Mouse (Mus musculus) cerebellum, adult 9-10 months (tissue): Measurements from ENCODE around the gene Coro6.
A peak's percentile ranks its signal among the peaks of the same experiment; 100 is the strongest.

Experiments
- DNase-seq: peaks from one replicate; pipeline ENCODE4 v3.0.0; 2022

Gene Coro6

DNA sequence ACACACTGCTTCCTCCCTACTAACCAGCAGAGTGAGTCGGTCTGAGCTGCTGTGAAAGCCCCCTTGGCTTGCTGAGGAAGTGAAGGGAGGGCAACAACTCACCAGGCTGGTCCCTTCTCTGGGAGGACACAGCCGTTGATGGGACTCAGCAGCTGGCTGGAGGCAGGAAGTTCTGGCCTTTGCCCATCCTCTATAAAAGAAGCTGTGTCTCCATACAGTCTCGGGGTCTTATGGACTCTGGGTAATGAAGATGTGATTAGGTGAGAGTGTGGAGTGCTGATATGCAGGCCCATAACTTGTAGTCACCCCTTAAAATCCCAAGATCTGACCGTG, 32.1 kb downstream of the Coro6 start:
- DNase-seq, result no peak

DNA sequence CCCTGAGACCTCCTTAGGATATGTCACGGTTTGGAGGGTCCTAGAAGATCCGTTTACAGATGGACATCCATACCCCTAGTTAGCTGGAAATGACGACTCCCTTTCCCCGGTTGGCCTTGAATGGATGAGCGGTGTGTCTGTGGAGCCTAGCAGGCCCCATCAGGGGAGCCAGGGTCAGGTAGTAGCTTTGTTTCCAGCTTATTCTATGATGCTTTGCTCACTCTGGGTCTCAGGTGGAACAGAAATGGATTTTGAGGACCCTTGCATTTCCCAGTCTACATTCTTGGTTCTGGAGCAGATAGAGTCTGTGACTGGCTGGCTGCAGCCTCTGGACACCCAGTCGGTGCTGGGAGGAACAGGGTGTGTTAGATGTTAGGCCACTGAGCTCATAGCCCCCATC, 32.6 kb downstream of the Coro6 start:
- peak; percentile 52 for DNase-seq

DNA sequence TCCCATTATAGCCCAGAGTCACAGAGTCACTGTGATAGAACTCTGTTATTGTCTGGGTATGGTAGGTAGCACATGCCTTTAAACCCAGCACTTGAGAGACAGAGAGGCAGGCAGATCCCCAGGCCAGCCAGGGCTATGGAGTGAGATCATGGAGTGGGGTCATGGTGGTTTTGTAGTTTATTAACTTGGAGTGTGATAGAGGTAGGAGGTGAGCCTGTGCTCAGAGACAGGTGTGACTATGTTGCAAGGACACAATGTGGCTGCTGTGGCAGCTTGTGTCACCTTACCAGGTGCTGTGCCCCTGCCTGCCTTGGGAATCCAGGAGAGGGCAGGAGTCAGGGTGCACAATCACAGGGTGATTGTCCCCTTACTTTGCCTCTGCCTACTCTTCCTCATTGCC, 33.3 kb downstream of the Coro6 start:
- peak; percentile 43 for DNase-seq

DNA sequence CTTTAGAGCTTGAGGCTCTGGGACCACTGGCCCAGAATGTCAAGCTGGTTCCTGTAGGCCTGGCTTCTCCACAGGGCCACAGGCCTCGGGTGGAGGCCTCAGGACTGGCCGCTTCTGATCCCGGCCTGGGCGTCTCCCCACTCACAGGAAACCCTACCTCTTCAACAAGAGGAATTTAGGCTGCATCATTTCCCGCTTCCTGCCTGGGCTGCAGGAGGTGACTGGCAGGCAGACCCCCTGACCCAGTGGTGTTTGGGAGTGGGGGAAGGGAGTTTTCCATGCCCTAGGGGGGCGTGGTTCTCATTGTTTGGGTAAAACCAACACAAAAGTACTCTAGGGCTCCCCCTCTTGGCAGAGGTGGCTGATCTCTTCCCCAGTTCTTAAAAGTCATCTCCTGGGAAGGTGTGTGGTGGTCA, 35.1 kb downstream of the Coro6 start:
- DNase-seq, result peak; percentile 77

DNA sequence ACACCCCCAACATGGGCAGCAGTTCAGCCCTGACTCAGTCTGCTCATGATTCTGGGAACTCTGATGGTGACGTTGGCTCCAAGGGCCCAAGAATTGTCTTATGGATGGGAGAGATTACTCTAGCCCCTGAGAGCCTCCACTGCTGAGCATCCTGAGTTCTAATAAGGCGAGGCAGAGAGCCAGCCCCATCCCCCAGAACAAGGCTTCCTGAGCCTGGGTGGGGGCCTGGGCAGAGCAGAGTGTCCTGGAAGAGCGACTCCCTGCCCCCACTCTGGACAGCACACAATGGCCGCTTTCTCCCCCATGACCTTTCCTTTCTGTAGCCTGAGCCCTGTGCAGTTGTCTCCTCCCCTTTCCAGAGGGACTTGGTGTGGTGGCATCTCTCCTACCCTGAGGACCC, 35.6 kb downstream of the Coro6 start:
- DNase-seq, result no peak

DNA sequence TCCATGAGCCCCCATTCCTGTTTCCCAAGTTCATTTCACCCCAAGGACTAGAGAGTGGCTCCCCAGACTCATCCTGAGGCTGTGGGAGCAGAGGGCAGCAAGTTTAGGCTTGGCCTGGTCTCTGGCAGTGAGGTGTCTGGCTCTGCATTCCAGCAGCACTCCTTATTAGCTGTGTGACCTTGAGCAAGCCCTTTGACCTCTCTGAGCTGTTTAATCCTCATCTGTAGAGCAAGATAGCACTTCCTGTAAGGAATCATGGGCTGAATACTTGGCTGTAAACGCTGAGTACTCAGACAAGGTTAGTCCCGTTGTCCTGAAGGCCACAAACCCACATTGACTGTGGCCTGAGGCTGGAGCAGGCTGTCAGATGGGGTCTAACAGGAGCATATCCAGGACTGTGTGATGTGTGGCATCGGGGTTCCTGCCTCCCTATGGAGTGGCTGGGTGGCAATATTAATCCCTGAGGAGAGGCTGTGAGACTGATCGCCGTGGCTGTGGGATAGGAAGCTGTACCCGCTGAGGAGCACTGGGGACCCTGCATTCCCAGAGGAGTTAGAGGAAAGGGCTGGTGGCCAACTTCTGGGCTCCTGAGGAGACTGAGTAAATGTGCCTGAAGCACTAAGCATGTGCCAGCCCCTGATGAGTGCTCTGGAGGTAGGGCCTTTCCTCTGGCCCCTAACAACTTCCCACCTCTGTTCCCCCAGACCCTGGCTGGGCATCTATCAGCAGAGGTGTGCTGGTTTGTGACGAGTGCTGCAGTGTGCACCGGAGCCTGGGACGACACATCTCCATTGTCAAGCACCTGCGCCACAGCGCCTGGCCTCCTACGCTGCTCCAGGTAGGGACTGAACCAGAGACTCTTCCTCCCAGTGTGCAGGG, 36.3 kb downstream of the Coro6 start:
- peak; percentile 59 for DNase-seq

DNA sequence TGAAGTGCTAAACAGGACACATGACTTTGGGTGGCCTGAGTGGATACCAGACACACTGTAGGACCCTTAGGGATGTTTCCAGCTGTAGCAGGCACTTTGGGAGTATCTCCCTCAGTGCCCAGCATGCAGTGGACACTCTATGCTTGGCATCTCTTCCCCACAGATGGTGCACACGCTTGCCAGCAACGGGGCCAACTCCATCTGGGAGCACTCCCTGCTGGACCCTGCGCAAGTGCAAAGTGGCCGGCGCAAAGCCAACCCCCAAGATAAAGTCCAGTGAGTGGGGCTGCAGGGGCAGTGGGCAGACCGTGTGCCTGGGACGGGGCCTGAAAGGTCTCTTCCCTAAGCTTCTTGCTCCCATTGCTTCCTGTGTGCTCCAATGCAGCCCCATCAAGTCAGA, 37.1 kb downstream of the Coro6 start:
- DNase-seq, result peak; percentile 89

DNA sequence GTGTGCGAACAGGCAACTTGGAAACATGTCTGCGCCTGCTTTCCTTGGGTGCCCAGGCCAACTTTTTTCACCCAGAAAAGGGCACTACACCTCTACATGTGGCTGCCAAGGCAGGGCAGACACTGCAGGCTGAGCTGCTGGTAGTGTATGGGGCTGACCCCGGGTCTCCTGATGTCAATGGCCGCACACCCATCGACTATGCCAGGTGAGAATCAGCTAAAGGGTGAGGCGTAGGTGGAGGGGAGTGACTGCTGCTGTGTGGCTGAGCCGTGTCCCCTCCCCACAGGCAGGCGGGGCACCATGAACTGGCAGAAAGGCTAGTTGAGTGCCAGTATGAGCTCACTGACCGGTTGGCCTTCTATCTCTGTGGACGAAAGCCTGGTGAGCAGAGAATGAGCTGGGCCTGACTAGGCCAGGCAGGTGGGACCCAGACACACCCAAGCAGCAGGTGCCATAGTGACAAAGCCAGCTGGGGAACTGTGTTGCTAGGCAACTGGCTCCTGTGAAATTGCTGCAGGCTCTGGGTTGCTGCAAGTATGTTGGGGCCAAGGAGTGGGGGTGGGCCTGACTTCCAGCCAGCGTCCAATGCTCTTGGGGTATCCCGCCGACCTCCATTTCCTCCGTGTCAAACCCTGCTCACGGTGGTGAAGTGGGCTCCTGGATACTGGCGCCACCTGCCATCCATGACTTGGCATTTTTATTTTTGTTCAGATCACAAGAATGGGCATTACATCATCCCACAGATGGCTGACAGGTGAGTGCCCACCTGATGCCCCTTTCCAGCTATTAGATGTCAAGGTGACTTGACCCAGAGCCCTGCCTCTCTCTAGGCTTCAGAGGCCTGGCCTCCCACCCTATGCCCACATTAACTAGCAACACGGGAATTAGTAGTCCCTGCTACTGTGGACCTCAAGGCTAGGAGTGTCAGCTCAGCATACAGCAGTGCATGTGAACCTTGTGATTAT, 38.4 kb downstream of the Coro6 start:
- DNase-seq, result peak; percentile 67

GRCm38 (mm10) chr11:77501392-77501791, 39.2 kb downstream of the Coro6 start:
- peak; percentile 90 for DNase-seq

- peak; percentile 53 for DNase-seq
These were observed 39.8 kb downstream of the Coro6 start for GRCm38 (mm10) chr11:77501971-77502370.

DNA sequence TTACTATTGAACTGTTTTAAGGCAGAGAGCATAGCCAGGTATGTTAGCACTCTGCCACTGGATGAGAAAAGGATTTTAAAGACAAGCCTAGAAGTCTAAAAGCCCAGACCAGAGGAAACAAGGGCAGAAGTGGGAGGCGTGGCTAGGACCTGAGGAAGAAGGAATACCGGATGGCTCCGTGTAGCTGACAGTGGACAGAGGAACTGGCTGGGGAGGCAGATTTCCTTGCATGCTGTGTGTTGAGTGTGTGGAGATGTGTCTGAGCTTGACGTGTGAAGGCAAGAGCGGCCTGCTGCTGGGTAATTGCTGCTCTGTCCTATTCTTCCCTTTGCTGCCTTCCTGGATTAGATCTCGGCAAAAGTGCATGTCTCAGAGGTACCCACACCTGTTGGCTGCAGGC, 40.3 kb downstream of the Coro6 start:
- DNase-seq, result no peak

- peak; percentile 16 for DNase-seq
These were observed 41.3 kb downstream of the Coro6 start for GRCm38 (mm10) chr11:77503511-77503910.

DNA sequence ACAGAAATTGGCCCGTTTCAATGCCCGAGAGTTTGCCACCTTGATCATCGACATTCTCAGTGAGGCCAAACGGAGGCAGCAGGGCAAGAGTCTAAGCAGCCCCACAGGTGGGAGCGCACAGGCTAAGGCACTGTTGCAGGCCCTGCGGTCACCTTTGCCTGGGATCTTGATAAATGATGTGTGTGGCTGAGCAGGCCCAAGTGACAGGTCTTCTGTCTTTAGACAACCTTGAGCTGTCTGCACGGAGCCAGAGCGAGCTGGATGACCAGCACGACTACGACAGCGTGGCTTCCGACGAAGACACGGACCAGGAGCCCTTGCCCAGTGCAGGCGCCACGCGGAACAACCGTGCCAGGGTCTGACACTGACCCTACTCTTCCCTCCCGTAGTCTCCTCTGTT, 42.2 kb downstream of the Coro6 start:
- peak; percentile 30 for DNase-seq

DNA sequence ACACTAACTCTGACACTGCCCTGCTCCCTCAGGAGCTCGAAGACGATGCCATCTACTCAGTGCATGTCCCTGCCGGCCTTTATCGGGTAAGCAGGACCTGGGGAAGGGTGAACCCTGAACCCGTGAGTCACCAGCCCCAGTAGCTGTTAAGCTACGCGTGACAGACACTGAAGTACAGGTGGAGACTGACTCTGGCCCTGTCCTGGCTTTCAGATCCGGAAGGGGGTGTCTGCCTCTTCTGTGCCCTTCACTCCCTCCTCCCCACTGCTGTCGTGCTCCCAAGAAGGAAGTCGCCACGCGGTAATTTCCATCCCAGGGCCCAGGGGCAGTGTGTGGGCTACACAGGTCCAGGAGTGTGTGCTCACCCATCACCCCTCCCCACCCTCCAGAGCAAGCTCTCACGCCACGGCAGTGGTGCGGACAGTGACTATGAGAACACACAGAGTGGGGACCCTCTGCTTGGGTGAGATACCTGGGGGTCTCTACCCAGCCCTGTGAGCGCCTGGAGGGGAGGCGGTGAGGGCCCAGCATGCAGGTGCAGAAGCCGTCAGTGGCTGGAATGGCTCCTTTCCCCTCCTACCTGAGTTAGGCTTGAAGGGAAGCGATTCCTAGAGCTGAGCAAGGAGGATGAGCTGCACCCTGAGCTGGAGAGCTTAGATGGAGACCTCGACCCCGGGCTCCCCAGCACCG, 43.2 kb downstream of the Coro6 start:
- peak; percentile 25 for DNase-seq

DNA sequence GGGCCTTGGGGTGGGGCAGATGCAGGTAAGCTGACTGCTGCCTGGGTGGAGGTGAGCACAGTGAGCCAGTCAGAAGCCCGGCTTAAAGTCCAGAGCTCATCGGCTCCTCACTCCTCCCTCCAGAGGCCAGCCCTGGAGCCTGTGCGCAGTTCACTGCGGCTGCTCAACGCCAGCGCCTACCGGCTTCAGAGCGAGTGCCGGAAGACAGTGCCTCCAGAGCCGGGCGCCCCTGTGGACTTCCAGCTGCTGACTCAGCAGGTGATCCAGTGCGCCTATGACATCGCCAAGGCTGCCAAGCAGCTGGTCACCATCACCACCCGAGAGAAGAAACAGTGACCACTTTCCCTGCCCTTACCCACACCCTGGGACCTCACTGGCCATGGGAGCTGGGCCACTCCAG, 44.1 kb downstream of the Coro6 start:
- peak; percentile 41 for DNase-seq

DNA sequence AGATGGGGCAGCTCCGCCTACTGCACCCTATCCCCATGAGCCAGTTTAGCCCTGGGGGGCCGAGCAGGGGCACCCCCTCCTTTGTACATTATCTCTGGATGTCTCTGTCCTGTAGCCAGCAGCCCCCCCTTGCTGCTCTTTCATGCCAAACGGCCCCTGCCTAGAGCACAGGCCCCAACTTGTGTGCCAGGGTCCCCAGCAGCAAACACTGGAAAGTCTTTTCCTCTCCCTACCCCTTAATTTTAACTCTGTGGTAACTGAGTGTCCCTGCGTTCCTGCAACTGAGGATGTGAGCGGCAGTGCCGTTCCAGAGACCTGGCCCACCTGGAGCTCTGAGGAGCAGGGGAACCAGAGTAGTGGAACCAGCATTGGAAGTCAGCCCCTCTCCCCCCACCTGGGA, 44.7 kb downstream of the Coro6 start:
- peak; percentile 42 for DNase-seq

GRCm38 (mm10) chr11:77507426-77507825, 45.2 kb downstream of the Coro6 start:
- peak; percentile 30 for DNase-seq

DNA sequence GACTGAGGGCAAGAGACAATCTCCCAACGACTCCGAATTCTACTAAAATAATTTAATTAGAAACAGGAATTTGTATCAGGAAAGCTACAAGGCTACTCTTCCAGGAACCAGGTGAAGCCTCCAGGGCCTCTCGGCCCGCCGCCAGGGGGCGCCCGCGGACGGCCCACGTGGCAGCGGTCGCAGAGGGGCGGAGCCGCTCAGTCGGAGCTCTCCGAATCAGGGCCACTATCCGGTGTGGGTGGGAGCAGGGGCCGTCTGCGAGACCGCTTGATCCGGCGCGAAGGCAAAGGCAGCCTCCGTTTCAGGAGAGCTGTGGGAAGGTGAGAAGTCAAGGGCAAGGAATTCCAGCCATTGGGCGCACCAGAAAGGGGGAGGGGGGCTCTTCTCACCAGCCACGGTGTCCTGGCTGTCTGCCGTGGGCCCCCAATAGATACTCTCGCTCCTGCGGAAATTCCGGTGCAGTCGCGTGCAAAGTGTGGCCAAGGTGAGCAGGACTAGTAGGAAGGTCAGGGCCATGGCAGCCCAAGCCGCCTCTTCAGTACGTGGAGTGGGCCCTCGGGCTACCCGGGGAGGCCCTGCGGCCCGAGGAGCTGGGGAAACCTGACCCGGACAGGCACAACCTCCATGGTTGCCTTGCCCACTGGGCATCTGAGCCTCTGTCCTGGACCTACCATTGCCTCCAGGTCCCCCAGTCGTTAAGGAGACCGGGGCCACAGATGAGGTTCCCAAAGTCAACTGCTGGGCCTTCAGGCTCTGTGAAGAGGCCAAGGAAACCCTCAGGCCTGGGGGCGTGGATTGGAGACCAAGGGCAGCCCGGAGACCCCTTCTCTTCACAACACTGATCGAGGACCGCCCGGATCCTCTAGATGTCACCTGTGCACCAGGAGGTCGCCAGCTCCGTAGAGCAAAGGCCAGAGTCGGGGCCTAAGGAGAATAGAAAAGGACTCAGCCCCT, 46.1 kb downstream of the Coro6 start:
- DNase-seq, result peak; percentile 79

GRCm38 (mm10) chr11:77511336-77511735, 49.1 kb downstream of the Coro6 start:
- no peak for DNase-seq

DNA sequence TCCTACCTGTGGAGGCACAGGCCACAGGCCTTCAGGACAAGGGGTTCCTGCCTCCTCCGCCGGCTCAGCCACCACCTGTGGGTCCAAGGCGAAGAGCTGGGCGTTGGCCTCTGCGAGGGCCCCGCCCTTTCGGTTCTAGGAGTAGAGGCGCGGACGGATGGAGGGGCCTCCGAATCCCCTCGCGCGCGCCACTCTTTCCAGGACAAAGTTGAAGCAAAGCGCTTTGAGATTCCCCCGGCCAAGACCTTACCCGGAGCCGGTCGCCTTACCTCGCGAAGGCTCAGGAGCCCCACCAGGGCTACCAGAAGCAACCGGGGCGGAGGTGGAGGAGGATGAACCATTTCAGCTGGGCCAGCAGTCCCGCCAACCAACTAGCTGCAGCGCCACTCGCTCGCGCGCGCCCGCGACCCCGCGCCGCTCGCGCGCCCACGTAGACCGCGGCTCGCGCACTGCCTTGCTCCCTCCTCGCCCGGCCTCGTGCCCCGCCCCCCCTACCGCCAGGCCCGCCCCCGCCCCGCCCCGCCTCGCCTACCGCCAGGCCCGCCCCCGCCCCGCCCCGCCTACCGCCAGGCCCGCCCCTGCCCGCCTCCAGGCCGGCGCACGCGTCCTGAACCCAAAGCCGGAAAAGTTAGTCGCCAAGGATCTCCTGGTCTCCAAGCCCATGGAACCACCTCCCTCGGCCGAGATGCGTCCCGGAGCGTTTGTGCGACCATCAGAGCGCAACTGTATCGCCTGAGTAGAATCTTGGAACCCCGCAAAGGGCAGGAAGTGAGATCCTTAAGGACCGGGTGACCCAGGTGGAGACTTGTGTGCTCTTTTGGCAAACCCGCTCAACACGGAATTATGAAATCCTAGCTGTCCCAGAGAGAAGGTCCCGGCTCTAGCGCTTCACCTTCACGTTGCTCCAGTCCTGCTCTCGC, 50.9 kb downstream of the Coro6 start:
- peak; percentile 76 for DNase-seq

DNA sequence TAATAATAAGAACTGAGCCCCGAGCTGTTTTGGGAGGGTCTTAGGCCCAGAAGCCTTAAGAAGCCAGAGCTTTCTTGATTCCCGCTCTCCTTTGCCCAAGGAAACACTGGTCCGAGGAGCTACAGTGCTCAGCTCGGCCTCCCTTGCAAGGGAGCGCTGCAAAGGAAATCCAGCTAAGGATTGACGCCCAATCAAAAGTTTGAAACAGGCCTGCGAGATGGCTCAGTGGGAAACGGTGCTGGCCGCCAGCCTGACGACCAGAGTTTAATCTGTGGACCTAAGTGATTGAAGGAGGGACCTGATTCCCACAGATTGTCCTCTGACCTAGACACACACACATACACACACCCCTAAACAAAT, 51.6 kb downstream of the Coro6 start:
- DNase-seq, result peak; percentile 33
